Mouse (Mus musculus): Measurements from ENCODE around the gene A930033H14Rik.

GRCm38 (mm10) chr10:69223232-69223631 lies 10.3 kb upstream of the A930033H14Rik start:
- TF ChIP-seq CTCF (IDR thresholded peaks at IDR 0.05; ENCODE audit: low read depth, low read length), result no peak
- TF ChIP-seq POLR2A (IDR thresholded peaks at IDR 0.05; ENCODE audit: borderline replicate concordance, low read depth, low read length), result no peak

Data from bone marrow macrophage, adult 2 months (primary cell).